Comparison of ENCODE assay signal across 9 mouse cellular contexts in genomic region chr5:110354716-110355115, GRCm38 (mm10). TPM values are rescaled to one million over a fixed set of nuclear protein-coding genes. Genes with fewer than 3 reads are reported as not detected.
DNase-seq lines count a peak whose midpoint lies in the region; ATAC-seq lines count a peak whose summit lies in the region.
"Had no signal": no experiment of that assay in that cellular context is flagged by ENCODE, and none has a peak within 500 bp of the region (broad histone marks: within the 10 kb centered on the region; RNA-seq: fewer than 3 reads in every experiment).

No protein-coding gene starts in this region.

- H3K27ac ChIP-seq in limb, embryonic 10.5 days: no peak overlapping the region
- H3K27ac ChIP-seq: heart, embryonic 15.5 days had no signal

- H3K9me3 ChIP-seq in limb, embryonic 10.5 days (replicated peaks): no peaks in the 10 kb centered on the region
- H3K9me3 ChIP-seq: heart, embryonic 15.5 days had no signal

- H3K27me3 ChIP-seq in limb, embryonic 10.5 days (ENCODE audit: low read depth, poor library complexity, severe bottlenecking): peaks cover 23% of the 10 kb centered on the region

- H3K36me3 ChIP-seq in limb, embryonic 10.5 days: no peaks in the 10 kb centered on the region
- H3K36me3 ChIP-seq: heart, embryonic 15.5 days had no signal

- peaks cover 7% of the 10 kb centered on the region; the same call in 1 of the 2 replicates for H3K4me1 ChIP-seq in limb, embryonic 10.5 days

- peak; percentile 37 to 42 for DNase-seq in adrenal gland, adult 18-20 months (ENCODE audit: low spot score in 2 of 2)
- no peak for DNase-seq in adrenal gland, adult 8-10 months
- peak; percentile 50 for DNase-seq in left cerebral cortex, postnatal 4 days
- DNase-seq in left cerebral cortex, adult 11 months (ENCODE audit: low spot score): no peak
- peak; percentile 54 for DNase-seq in limb, embryonic 10.5 days (ENCODE audit: low spot score)
- DNase-seq in retina, embryonic 14.5 days (ENCODE audit: low spot score): peak; percentile 81
- no peak for DNase-seq in heart, postnatal 25 days (ENCODE audit: low spot score)

- 16% methylated on average over 7 of the region's 7 CpGs for WGBS in limb, embryonic 10.5 days

- peak; percentile 77 for ATAC-seq in common myeloid progenitor, adult 5-6 weeks (replicated peaks; ENCODE audit: low read depth, poor library complexity, severe bottlenecking)

- intact Hi-C loops in left cerebral cortex, postnatal 4 days (cut with DNase I): loop anchor here (5.0 kb wide), 2 partner anchors 73 to 283 kb away; no protein-coding TSS in a partner anchor
- intact Hi-C loops in heart, postnatal 25 days (cut with DNase I): no loop called here

- no peak overlapping the region for H3K4me3 ChIP-seq in limb, embryonic 10.5 days
- H3K4me3 ChIP-seq: heart, embryonic 15.5 days had no signal

RNA-seq across cellular contexts. Expression of gene Lrcol1, which starts 10.2 kb away (rescaled TPM):
- total RNA-seq in adrenal gland, adult 18-20 months (2021): not detected
- not detected for total RNA-seq in adrenal gland, adult 8-10 months (2022)
- total RNA-seq in left cerebral cortex, postnatal 4 days (2021): not detected
- total RNA-seq in common myeloid progenitor, adult 5-6 weeks (2017): not detected in 2 replicates
- not detected in 2 replicates for polyA plus RNA-seq in limb, embryonic 10.5 days (2016; fragmentation: Nextera tagmentation; extraction: Ambion mirVana)
- total RNA-seq in heart, postnatal 25 days (2021): not detected
- polyA plus RNA-seq: heart, embryonic 15.5 days had no signal

RNA-seq across cellular contexts. Expression of gene P2rx2, which starts 11.7 kb away (rescaled TPM):
- total RNA-seq in adrenal gland, adult 18-20 months (2021): under 1 TPM; 0.54 to 0.80 TPM
- total RNA-seq in adrenal gland, adult 8-10 months (2022): 1 to 10 TPM; 1.1 to 2.2 (median 1.5) TPM
- total RNA-seq in left cerebral cortex, postnatal 4 days (2021): 10 to 100 TPM; 12.5 to 15.0 TPM
- 0.05 TPM in 1 of 2 replicates, not detected in the other for total RNA-seq in common myeloid progenitor, adult 5-6 weeks (2017)
- polyA plus RNA-seq in limb, embryonic 10.5 days (2016; fragmentation: Nextera tagmentation; extraction: Ambion mirVana): 0.39 and 0.66 TPM in 2 replicates
- not detected for total RNA-seq in heart, postnatal 25 days (2021)

Comparison
In these comparisons a context has a peak if more than half of its experiments do, and no peak if none do; other contexts are left out.
1. DNase-seq: peak in adrenal gland, adult 18-20 months (2 of 2), left cerebral cortex, postnatal 4 days (single experiment), limb, embryonic 10.5 days (single experiment) and retina, embryonic 14.5 days (single experiment); none in adrenal gland, adult 8-10 months (single experiment), left cerebral cortex, adult 11 months (single experiment) and heart, postnatal 25 days (single experiment).
2. RNA of gene P2rx2, which starts 11.7 kb away (total RNA-seq): 12.5 to 15.0 TPM in left cerebral cortex, postnatal 4 days; 1.1 to 2.2 TPM in adrenal gland, adult 8-10 months, 0.54 to 0.80 TPM in adrenal gland, adult 18-20 months, 0.05 TPM in common myeloid progenitor, adult 5-6 weeks and not detected in heart, postnatal 25 days; every median in the first group is over 4 times any median in the second.